Mouse (Mus musculus): ENCODE results near the gene Lig4. TPM values are rescaled to one million over a fixed set of nuclear protein-coding genes. Genes with fewer than 3 reads are reported as not detected.

The Lig4 gene
- polyA plus RNA-seq, 1 experiment from 2014 or later, result 8.9 TPM

Other genes starting within 250 kb of the Lig4 start
- gene Fam155a, start 206.5 kb downstream of the Lig4 start, polyA plus RNA-seq (2016; fragmentation: Nextera tagmentation; extraction: Ambion mirVana), result 0.19 and 0.25 TPM in 2 replicates
- not detected in 2 replicates for gene Gm10217, start 113.4 kb downstream of the Lig4 start, polyA plus RNA-seq (2016; fragmentation: Nextera tagmentation; extraction: Ambion mirVana)
- 16.3 and 17.3 TPM in 2 replicates for gene Abhd13, start within 50 bp of the Lig4 start, polyA plus RNA-seq (2016; fragmentation: Nextera tagmentation; extraction: Ambion mirVana)
- not detected in 2 replicates for gene Tnfsf13b, start 28.8 kb upstream of the Lig4 start, polyA plus RNA-seq (2016; fragmentation: Nextera tagmentation; extraction: Ambion mirVana)
- 0.08 and 0.20 TPM in 2 replicates for gene Myo16, start 176.2 kb upstream of the Lig4 start, polyA plus RNA-seq (2016; fragmentation: Nextera tagmentation; extraction: Ambion mirVana)